Mouse (Mus musculus) ES-Bruce4 (cell line): ENCODE data around the gene Tmcc2.

Source experiments
- CTCF ChIP-seq: IDR thresholded peaks from one replicate; pipeline ENCODE4 v1.8.1; 2011; ENCODE audit warnings: low read depth, low read length
- EP300 ChIP-seq: IDR thresholded peaks from 2 replicates; pipeline ENCODE4 v1.6.1; 2011; ENCODE audit warnings: low read depth, low read length; ENCODE audit not compliant: insufficient read depth
- POLR2A ChIP-seq: IDR thresholded peaks from one replicate; pipeline ENCODE4 v1.8.1; 2011; ENCODE audit warnings: low read length; ENCODE audit not compliant: insufficient read depth

- TF ChIP-seq CTCF, result no peak
- no peak for TF ChIP-seq POLR2A
- 0 out of 2 replicates have a peak, but pooled peaks have one; percentile 3 for TF ChIP-seq EP300
Observed at GRCm38 (mm10) chr1:132390691-132391579, at the start of gene Tmcc2.
